9 mouse cellular contexts compared by ENCODE assay signal in the genomic region with DNA sequence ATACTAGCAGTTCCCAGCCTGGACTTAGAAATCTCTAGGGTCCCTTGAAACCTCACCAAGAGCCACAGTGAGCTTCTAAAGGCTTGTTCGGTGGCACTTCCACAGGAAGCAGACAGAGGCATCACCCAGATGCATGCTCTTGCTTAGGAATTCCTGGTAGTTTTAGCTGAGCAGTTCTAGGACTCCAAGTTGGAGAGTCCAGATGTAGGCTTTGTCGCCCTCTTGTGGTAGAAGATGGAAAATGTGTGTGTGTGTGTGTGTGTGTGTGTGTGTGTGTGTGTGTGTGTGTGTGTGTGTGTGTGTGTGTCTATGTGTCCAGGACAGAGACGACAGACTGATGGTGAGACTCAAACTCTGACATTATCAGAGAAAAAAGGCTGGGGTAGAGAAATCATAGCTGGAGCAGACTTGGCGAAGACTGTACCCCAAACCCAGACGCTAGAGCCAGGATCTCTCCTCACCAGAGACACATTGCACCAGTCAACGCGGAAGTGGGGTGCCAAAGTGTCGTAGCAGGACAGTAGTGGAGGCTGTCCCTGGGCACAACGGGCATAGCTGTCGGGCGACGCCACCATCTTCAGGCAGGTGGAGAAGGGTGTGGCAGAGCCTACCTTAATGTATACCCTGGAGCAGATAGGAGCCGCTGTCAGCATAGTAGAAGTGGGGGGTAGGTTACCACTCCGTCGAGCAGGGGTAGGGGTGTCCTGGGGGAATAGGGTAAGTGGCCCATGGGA. TPM values are rescaled to one million over a fixed set of nuclear protein-coding genes. Genes with fewer than 3 reads are reported as not detected.
DNase-seq lines count a peak whose midpoint lies in the region; ATAC-seq and TF ChIP-seq lines count a peak whose summit lies in the region.
"Had no signal": no experiment of that assay in that cellular context is flagged by ENCODE, and none has a peak within 500 bp of the region (broad histone marks: within the 10 kb centered on the region; RNA-seq: fewer than 3 reads in every experiment).

No protein-coding gene starts in this region.

- no peak overlapping the region for H3K9ac ChIP-seq in forebrain, embryonic 14.5 days (ENCODE audit: low read length)
- no peak overlapping the region for H3K9ac ChIP-seq in hindbrain, postnatal 0 days (replicated peaks; ENCODE audit: low read length)

- no peak overlapping the region for H3K4me2 ChIP-seq in forebrain, embryonic 14.5 days (ENCODE audit: low read length)
- H3K4me2 ChIP-seq in hindbrain, postnatal 0 days (ENCODE audit: low read depth, low read length) = no peak overlapping the region
- peak overlapping the region; percentile 52 for H3K4me2 ChIP-seq in myocyte (ENCODE audit: low read depth)

- TF ChIP-seq POLR2A in thymus, adult 2 months (IDR thresholded peaks at IDR 0.05; ENCODE audit: control insufficient read depth, extremely low read depth, insufficient read depth, low read length, poor library complexity) = no peak
- TF ChIP-seq POLR2A in myocyte (IDR thresholded peaks at IDR 0.05; ENCODE audit: insufficient read length, low read depth) = no peak

- H3K27ac ChIP-seq in thymus, adult 2 months (ENCODE audit: control insufficient read depth, insufficient read depth, low read length) = no peak overlapping the region
- H3K27ac ChIP-seq in forebrain, embryonic 14.5 days (ENCODE audit: low read depth, low read length) = no peak overlapping the region
- no peak overlapping the region for H3K27ac ChIP-seq in hindbrain, postnatal 0 days

- no peak for TF ChIP-seq CTCF in thymus, adult 2 months (IDR thresholded peaks at IDR 0.05; ENCODE audit: borderline replicate concordance, control insufficient read depth, extremely low read depth, insufficient read depth, low read length, poor library complexity)
- peak; percentile 98 for TF ChIP-seq CTCF in hindbrain, postnatal 0 days (IDR thresholded peaks at IDR 0.05; ENCODE audit: low read depth)

- peaks cover 5% of the 10 kb centered on the region for H3K79me2 ChIP-seq in myocyte (ENCODE audit: control insufficient read depth, insufficient read depth)

- no peak overlapping the region for H3K4me3 ChIP-seq in thymus, adult 2 months (ENCODE audit: control insufficient read depth, insufficient read depth, low read length)
- H3K4me3 ChIP-seq in forebrain, embryonic 14.5 days (ENCODE audit: low read depth, low read length) = no peak overlapping the region
- H3K4me3 ChIP-seq in hindbrain, postnatal 0 days (ENCODE audit: low read length) = no peak overlapping the region
- H3K4me3 ChIP-seq in myocyte = no peak overlapping the region

- intact Hi-C loops in left cerebral cortex, postnatal 36 days (cut with DNase I) = loop anchor here (10.0 kb wide), 1 partner anchor 134 kb away; no protein-coding TSS in a partner anchor

- H3K9me3 ChIP-seq in forebrain, embryonic 14.5 days (replicated peaks; ENCODE audit: control insufficient read depth, low read length) = no peaks in the 10 kb centered on the region
- H3K9me3 ChIP-seq in hindbrain, postnatal 0 days (ENCODE audit: low read length) = no peaks in the 10 kb centered on the region

- 60% methylated on average over 15 of the region's 15 CpGs for WGBS in thymus, adult 2 months
- WGBS in forebrain, embryonic 14.5 days = 59% methylated on average over 15 of the region's 15 CpGs
- WGBS in hindbrain, postnatal 0 days = 65% methylated on average over 15 of the region's 15 CpGs

- H3K36me3 ChIP-seq in thymus, adult 2 months (ENCODE audit: control insufficient read depth, insufficient read depth, low read length) = no peaks in the 10 kb centered on the region
- no peaks in the 10 kb centered on the region for H3K36me3 ChIP-seq in forebrain, embryonic 14.5 days (ENCODE audit: control insufficient read depth, insufficient read depth, low read length)
- H3K36me3 ChIP-seq in hindbrain, postnatal 0 days (ENCODE audit: insufficient read depth, low read length) = no peaks in the 10 kb centered on the region
- no peaks in the 10 kb centered on the region for H3K36me3 ChIP-seq in myocyte (ENCODE audit: control insufficient read depth, insufficient read depth)

- no peak for ATAC-seq in forebrain, embryonic 14.5 days
- peak; percentile 68 for ATAC-seq in hindbrain, postnatal 0 days

- H3K4me1 ChIP-seq in thymus, adult 2 months (replicated peaks; ENCODE audit: control insufficient read depth, insufficient read depth, low read length) = peaks cover 9% of the 10 kb centered on the region; the same call in 1 of the 2 replicates
- no peaks in the 10 kb centered on the region for H3K4me1 ChIP-seq in forebrain, embryonic 14.5 days (ENCODE audit: control insufficient read depth, insufficient read depth, low read length)
- no peaks in the 10 kb centered on the region for H3K4me1 ChIP-seq in hindbrain, postnatal 0 days (ENCODE audit: insufficient read depth, low read length)

- no peak overlapping the region for H3ac ChIP-seq in myocyte (ENCODE audit: control insufficient read depth, insufficient read length)

- peak; percentile 54 for DNase-seq in thymus, adult 2 months
- no peak for DNase-seq in thymus, adult 18-20 months
- DNase-seq in c-Kit-negative CD71-positive TER-119-positive erythroid progenitor cells, embryonic 14.5 days (ENCODE audit: low read depth, low spot score) = peak; percentile 55
- peak; percentile 82 for DNase-seq in forebrain, embryonic 14.5 days (ENCODE audit: low spot score)
- DNase-seq in hindbrain, postnatal 0 days (ENCODE audit: low spot score) = peak; percentile 86
- DNase-seq in left cerebral cortex, postnatal 36 days (ENCODE audit: low spot score in 2 of 2) = peak; percentile 69 to 71
- DNase-seq in thymus, postnatal 36 days = peak; percentile 37 to 52

- H3K27me3 ChIP-seq in thymus, adult 2 months (ENCODE audit: control insufficient read depth, insufficient read depth, low read length) = no peaks in the 10 kb centered on the region
- no peaks in the 10 kb centered on the region for H3K27me3 ChIP-seq in forebrain, embryonic 14.5 days (replicated peaks; ENCODE audit: control insufficient read depth, insufficient read depth, low read length)
- H3K27me3 ChIP-seq in hindbrain, postnatal 0 days (ENCODE audit: insufficient read depth, low read length) = no peaks in the 10 kb centered on the region
- no peaks in the 10 kb centered on the region for H3K27me3 ChIP-seq in myocyte (ENCODE audit: control insufficient read depth, insufficient read depth, insufficient read length)

TF ChIP-seq in myocyte, 11 proteins besides CTCF, POLR2A, EP300 and RAD21:
- TF ChIP-seq USF1 (IDR thresholded peaks at IDR 0.05; ENCODE audit: low read depth) (no peak), TCF3 (IDR thresholded peaks at IDR 0.05; ENCODE audit: insufficient read length, low read depth) (no peak), TCF12 (IDR thresholded peaks at IDR 0.05; ENCODE audit: insufficient read depth, poor library complexity, severe bottlenecking) (no peak), MAX (IDR thresholded peaks at IDR 0.05; ENCODE audit: low read depth) (no peak), REST (IDR thresholded peaks at IDR 0.05; ENCODE audit: insufficient read depth, insufficient read length) (no peak), MYOG (IDR thresholded peaks at IDR 0.05; ENCODE audit: control insufficient read depth in 1 of 3, insufficient read depth in 1 of 3, insufficient read length in 2 of 3, low read depth in 2 of 3) (no peak)

RNA-seq across cellular contexts. Expression of a gene that starts 3.0 kb away (rescaled TPM):
- polyA plus RNA-seq in thymus, adult 2 months (2012; rRNA removed) = 0.12 TPM in 1 of 2 replicates, not detected in the other
- not detected in 2 replicates for polyA plus RNA-seq in forebrain, embryonic 14.5 days (2014; fragmentation: Nextera tagmentation; extraction: Ambion mirVana)
- total RNA-seq in hindbrain, postnatal 0 days (2014; rRNA removed) = not detected in 2 replicates
- polyA plus RNA-seq in hindbrain, postnatal 0 days (2015; fragmentation: Nextera tagmentation; extraction: Ambion mirVana) = not detected in 2 replicates
- not detected for total RNA-seq in left cerebral cortex, postnatal 36 days (2021)
- polyA plus RNA-seq in myocyte (2012; fragmentation: generic; extraction: Trizol) = 0.37 TPM
- polyA plus RNA-seq: frontal cortex, adult 2 months had no signal

RNA-seq across cellular contexts. Expression of a gene that starts 5.8 kb away (rescaled TPM):
- 6.3 and 59.1 TPM in 2 replicates for polyA plus RNA-seq in thymus, adult 2 months (2012; rRNA removed)
- polyA plus RNA-seq in forebrain, embryonic 14.5 days (2014; fragmentation: Nextera tagmentation; extraction: Ambion mirVana) = not detected in 2 replicates
- total RNA-seq in hindbrain, postnatal 0 days (2014; rRNA removed) = 0.36 and 0.52 TPM in 2 replicates
- 0.26 and 0.28 TPM in 2 replicates for polyA plus RNA-seq in hindbrain, postnatal 0 days (2015; fragmentation: Nextera tagmentation; extraction: Ambion mirVana)
- under 1 TPM; 0.50 to 0.69 TPM for total RNA-seq in left cerebral cortex, postnatal 36 days (2021)
- 303 TPM for polyA plus RNA-seq in myocyte (2012; fragmentation: generic; extraction: Trizol)

RNA-seq across cellular contexts. Expression of a gene that starts 20.5 kb away (rescaled TPM):
- 112 and 127 TPM in 2 replicates for polyA plus RNA-seq in thymus, adult 2 months (2012; rRNA removed)
- polyA plus RNA-seq in forebrain, embryonic 14.5 days (2014; fragmentation: Nextera tagmentation; extraction: Ambion mirVana) = 20.8 and 21.8 TPM in 2 replicates
- 170 and 190 TPM in 2 replicates for total RNA-seq in hindbrain, postnatal 0 days (2014; rRNA removed)
- polyA plus RNA-seq in hindbrain, postnatal 0 days (2015; fragmentation: Nextera tagmentation; extraction: Ambion mirVana) = 18.8 and 19.4 TPM in 2 replicates
- 100 to 1,000 TPM; 700 to 743 TPM for total RNA-seq in left cerebral cortex, postnatal 36 days (2021)
- 42.4 TPM for polyA plus RNA-seq in myocyte (2012; fragmentation: generic; extraction: Trizol)

RNA-seq across cellular contexts. Expression of a gene that starts 34.4 kb away (rescaled TPM):
- 11.9 and 18.7 TPM in 2 replicates for polyA plus RNA-seq in thymus, adult 2 months (2012; rRNA removed)
- polyA plus RNA-seq in forebrain, embryonic 14.5 days (2014; fragmentation: Nextera tagmentation; extraction: Ambion mirVana) = 20.6 and 41.7 TPM in 2 replicates
- 48.3 and 53.0 TPM in 2 replicates for total RNA-seq in hindbrain, postnatal 0 days (2014; rRNA removed)
- 56.5 and 73.3 TPM in 2 replicates for polyA plus RNA-seq in hindbrain, postnatal 0 days (2015; fragmentation: Nextera tagmentation; extraction: Ambion mirVana)
- total RNA-seq in left cerebral cortex, postnatal 36 days (2021) = 10 to 100 TPM; 22.7 to 26.9 TPM
- polyA plus RNA-seq in myocyte (2012; fragmentation: generic; extraction: Trizol) = 206 TPM

RNA-seq across cellular contexts. Expression of a gene that starts 39.3 kb away (rescaled TPM):
- polyA plus RNA-seq in thymus, adult 2 months (2012; rRNA removed) = 9.3 and 10.1 TPM in 2 replicates
- 81.7 and 96.5 TPM in 2 replicates for polyA plus RNA-seq in forebrain, embryonic 14.5 days (2014; fragmentation: Nextera tagmentation; extraction: Ambion mirVana)
- 216 and 223 TPM in 2 replicates for total RNA-seq in hindbrain, postnatal 0 days (2014; rRNA removed)
- 128 and 137 TPM in 2 replicates for polyA plus RNA-seq in hindbrain, postnatal 0 days (2015; fragmentation: Nextera tagmentation; extraction: Ambion mirVana)
- 10 to 100 TPM; 24.3 to 30.2 TPM for total RNA-seq in left cerebral cortex, postnatal 36 days (2021)
- polyA plus RNA-seq in myocyte (2012; fragmentation: generic; extraction: Trizol) = 14.4 TPM

Comparison
In these comparisons a context has a peak if more than half of its experiments do, and no peak if none do; other contexts are left out.
1. DNase-seq: peak in thymus, adult 2 months (single experiment), c-Kit-negative CD71-positive TER-119-positive erythroid progenitor cells, embryonic 14.5 days (single experiment), forebrain, embryonic 14.5 days (single experiment), hindbrain, postnatal 0 days (single experiment), left cerebral cortex, postnatal 36 days (2 of 2) and thymus, postnatal 36 days (2 of 2); none in thymus, adult 18-20 months (0 of 2).